Mouse (Mus musculus) bone marrow, adult 2 months (tissue): Measurements from ENCODE around the gene Krt78. TPM values are rescaled to one million over a fixed set of nuclear protein-coding genes. Genes with fewer than 3 reads are reported as not detected.

Experiments used
- H3K27ac ChIP-seq: fragments of 200-500 bp; 2 replicates; pipeline ENCODE4 v1.5.1; 2012; ENCODE audit warnings: low read depth, mild to moderate bottlenecking, control low read depth, inconsistent platforms, low read length; ENCODE audit not compliant: control insufficient read depth, poor library complexity, insufficient read depth
- H3K4me1 ChIP-seq: fragments of 200-500 bp; 2 replicates; pipeline ENCODE4 v1.6.1; 2011; ENCODE audit warnings: low read length; ENCODE audit not compliant: control insufficient read depth, insufficient read depth
- H3K4me3 ChIP-seq: fragments of 200-500 bp; replicated peaks from 2 replicates; pipeline ENCODE3; 2011; ENCODE audit warnings: mild to moderate bottlenecking, low read depth, low read length, control low read depth; ENCODE audit not compliant: control insufficient read depth
- CTCF ChIP-seq: fragments of 200-500 bp; IDR thresholded peaks from 2 replicates; pipeline ENCODE4 v1.5.1; 2011; ENCODE audit warnings: low read length, control low read depth; ENCODE audit not compliant: control insufficient read depth, insufficient read depth
- POLR2A ChIP-seq: fragments of 200-500 bp; IDR thresholded peaks from 2 replicates; pipeline ENCODE4 v1.6.1; 2011; ENCODE audit warnings: low read depth, mild to moderate bottlenecking, control low read depth, low read length, borderline replicate concordance; ENCODE audit not compliant: control insufficient read depth
- WGBS: fragments of 180-500 bp; shearing (Covaris S2); methylation state at CpG from one replicate; pipeline ENCODE4 v1.1.7; 2018; 5-methylcytosine and 5-hydroxymethylcytosine counted together
- polyA plus RNA-seq: library from polyadenylated mRNA; stranded (reverse); fragments of >200 nt; gene quantifications from 2 replicates; pipeline ENCODE4 v1.2.4, GENCODE M21; 2011; ENCODE audit warnings: low replicate concordance; ENCODE audit not compliant: missing spikeins, insufficient read depth, insufficient read length

The Krt78 gene
- polyA plus RNA-seq, 1 experiment, result not detected

GRCm38 (mm10) chr15:101976641-101977040 lies 22.6 kb upstream of the Krt78 start:
- no peak for TF ChIP-seq POLR2A
- no peak for TF ChIP-seq CTCF
- peaks cover 6% of the 10 kb centered on the region for H3K4me1 ChIP-seq
- H3K4me3 ChIP-seq, result no peak overlapping the region
- WGBS, result 61% methylated on average over 3 of the region's 3 CpGs
- H3K27ac ChIP-seq, result peak overlapping the region; percentile 85

- H3K4me1 ChIP-seq, result peaks cover 6% of the 10 kb centered on the region
- peak overlapping the region; percentile 61 for H3K27ac ChIP-seq
- 71% methylated on average over 5 of the region's 5 CpGs for WGBS
- TF ChIP-seq CTCF, result no peak
- peak; percentile 29; the same call in 1 of the 2 replicates for TF ChIP-seq POLR2A
- no peak overlapping the region for H3K4me3 ChIP-seq
These were observed 21.9 kb upstream of the Krt78 start for GRCm38 (mm10) chr15:101976023-101976422.

GRCm38 (mm10) chr15:101974083-101974845 lies 20.2 kb upstream of the Krt78 start:
- 68% methylated on average over 16 of the region's 16 CpGs for WGBS
- peak overlapping the region; percentile 39; the same call in 1 of the 2 replicates for H3K27ac ChIP-seq
- H3K4me3 ChIP-seq, result no peak overlapping the region
- TF ChIP-seq POLR2A, result no peak
- no peak for TF ChIP-seq CTCF
- peaks cover 6% of the 10 kb centered on the region for H3K4me1 ChIP-seq

- WGBS, result 16% methylated on average over 15 of the region's 15 CpGs
- TF ChIP-seq CTCF, result peak; percentile 85
- TF ChIP-seq POLR2A, result no peak
- no peak overlapping the region for H3K4me3 ChIP-seq
- no peak overlapping the region for H3K27ac ChIP-seq
- H3K4me1 ChIP-seq, result peaks cover 6% of the 10 kb centered on the region
These were observed 19.5 kb upstream of the Krt78 start for GRCm38 (mm10) chr15:101973414-101974077.

GRCm38 (mm10) chr15:101970536-101970935 lies 16.4 kb upstream of the Krt78 start:
- TF ChIP-seq POLR2A, result no peak
- peak; percentile 21; the same call in 1 of the 2 replicates for TF ChIP-seq CTCF
- Histone ChIP-seq H3K27ac (no peak overlapping the region), H3K4me1 (no peaks in the 10 kb centered on the region; the same call in 1 of the 2 replicates), H3K4me3 (no peak overlapping the region)
- WGBS, result 32% methylated on average over 3 of the region's 6 CpGs

GRCm38 (mm10) chr15:101966808-101967207 lies 12.7 kb upstream of the Krt78 start:
- 81% methylated on average over 8 of the region's 8 CpGs for WGBS

GRCm38 (mm10) chr15:101958891-101959290 lies 4.8 kb upstream of the Krt78 start:
- H3K4me1 ChIP-seq, result no peaks in the 10 kb centered on the region
- 88% methylated on average over 3 of the region's 3 CpGs for WGBS
- TF ChIP-seq POLR2A, result no peak
- TF ChIP-seq CTCF, result no peak
- no peak overlapping the region for H3K27ac ChIP-seq
- H3K4me3 ChIP-seq, result no peak overlapping the region

More at GRCm38 (mm10) chr15:101966808-101967207, 12.7 kb upstream of the Krt78 start:
- no peak for TF ChIP-seq POLR2A
- Histone ChIP-seq H3K4me1 (no peaks in the 10 kb centered on the region), H3K27ac (no peak overlapping the region), H3K4me3 (no peak overlapping the region)

- H3K27ac ChIP-seq, result no peak overlapping the region
- no peak overlapping the region for H3K4me3 ChIP-seq
- H3K4me1 ChIP-seq, result no peaks in the 10 kb centered on the region
- WGBS, result 78% methylated on average over 7 of the region's 7 CpGs
- no peak for TF ChIP-seq CTCF
- TF ChIP-seq POLR2A, result no peak
These were observed 1.2 kb downstream of the Krt78 start for GRCm38 (mm10) chr15:101952733-101953474.
